Mouse (Mus musculus): Measurements from ENCODE around the gene Tex2.
"Not testable (repeated sequence)": the region's sequence is repeated elsewhere in the genome, so short reads cannot be mapped to it uniquely, and the experiment has no call there.

The Tex2 gene

DNA sequence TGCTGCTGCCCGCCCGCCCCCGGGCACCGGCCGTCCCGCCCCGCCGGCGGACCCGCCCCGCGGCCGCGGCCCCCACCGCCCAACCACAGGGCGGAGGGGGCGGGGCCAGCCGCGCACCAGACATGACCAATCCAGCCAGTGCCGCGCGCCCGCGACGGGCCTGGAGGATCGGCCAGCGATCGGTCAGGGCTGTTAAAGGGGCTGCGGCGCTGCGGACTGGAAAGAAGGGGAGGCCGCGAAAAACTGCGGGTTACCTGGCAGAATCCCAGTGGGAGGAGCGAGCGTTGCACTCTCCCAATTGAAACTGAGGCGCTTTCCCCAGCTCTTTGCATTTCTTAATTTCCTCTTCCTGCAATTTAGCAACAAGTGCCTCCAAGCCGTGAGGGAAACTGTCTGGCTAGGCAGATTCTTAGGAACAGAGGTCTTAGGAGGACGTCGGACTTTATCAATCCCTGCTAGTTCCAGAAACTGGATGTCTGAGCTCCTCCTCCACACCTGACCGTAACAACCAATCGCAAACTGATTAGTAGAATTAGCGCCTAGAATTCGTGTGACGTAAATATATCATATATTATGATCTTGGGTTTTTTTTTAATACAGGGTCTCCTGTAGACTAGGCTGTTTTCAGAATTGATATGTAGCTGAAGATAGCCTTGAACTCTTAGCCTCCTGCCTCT is at the start of gene Tex2:
Gene Tex2 (minus strand): TSS at position 463 of the 677 bp plus-strand sequence.
- peak; percentile 98 to 99 for DNase-seq

DNA sequence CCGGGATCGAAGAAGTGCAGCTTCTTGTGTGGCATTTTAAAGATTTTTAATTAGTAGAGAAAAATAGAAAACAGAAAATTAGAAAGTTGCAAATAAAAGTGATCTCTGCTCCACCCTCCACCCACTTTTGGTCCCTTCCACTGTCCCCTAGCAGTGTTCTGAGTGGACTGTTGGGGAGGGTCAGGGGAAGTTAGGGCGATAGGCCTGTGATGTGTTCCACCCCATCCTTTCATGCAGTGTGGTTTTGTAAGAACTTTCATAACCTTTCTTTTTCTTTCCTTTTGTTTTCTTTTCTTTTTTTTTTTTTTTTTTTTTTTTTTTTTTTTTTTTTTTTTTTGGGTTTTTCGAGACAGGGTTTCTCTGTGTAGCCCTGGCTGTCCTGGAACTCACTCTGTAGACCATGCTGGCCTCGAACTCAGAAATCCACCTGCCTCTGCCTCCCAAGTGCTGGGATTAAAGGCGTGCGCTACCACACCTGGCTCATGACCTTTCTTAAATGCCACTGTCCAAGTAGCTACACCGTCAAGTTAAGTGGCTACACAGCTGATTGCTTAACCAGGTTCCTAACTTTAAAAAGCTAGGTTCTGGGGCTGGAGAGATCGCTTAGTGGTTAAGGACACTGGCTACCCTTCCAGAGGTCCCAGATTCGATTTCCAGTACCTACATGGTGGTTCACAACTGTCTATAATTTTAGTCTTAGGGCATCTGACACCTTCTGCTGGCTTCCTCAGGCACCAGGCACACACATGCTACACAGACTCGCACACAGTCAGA is 49.6 kb upstream of the Tex2 start:
- no peak for DNase-seq

DNA sequence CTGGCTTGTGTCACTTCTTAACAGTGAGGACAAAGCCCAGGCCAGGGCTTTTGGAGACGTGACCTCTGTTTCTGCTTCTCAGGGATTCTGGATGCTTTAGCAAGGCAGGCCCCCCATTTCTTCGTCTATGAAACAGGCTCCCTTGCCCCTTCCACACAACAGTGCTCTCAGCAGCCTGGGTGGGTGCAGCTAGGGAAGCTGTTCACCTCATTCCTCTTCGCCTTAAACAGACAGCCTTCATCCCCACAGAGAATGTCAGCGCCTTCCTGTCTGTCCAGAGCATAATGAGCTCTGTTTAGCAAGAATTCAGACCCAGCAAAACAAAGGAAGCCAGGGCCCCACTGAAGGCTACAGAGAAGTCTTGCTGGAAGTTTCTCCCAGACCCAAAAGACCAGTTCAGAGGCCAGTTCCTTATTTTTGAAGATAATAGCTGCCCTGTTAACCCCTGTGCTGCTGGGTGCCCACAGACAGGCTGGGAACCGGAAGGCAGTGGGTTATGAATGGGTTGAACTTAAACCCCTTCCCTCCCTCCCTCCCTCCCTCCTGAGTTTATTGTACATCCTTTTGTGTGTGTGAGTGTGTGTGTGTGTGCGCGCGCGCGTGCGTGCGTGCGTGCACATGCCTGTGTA is 47.3 kb upstream of the Tex2 start:
- no peak for DNase-seq

DNA sequence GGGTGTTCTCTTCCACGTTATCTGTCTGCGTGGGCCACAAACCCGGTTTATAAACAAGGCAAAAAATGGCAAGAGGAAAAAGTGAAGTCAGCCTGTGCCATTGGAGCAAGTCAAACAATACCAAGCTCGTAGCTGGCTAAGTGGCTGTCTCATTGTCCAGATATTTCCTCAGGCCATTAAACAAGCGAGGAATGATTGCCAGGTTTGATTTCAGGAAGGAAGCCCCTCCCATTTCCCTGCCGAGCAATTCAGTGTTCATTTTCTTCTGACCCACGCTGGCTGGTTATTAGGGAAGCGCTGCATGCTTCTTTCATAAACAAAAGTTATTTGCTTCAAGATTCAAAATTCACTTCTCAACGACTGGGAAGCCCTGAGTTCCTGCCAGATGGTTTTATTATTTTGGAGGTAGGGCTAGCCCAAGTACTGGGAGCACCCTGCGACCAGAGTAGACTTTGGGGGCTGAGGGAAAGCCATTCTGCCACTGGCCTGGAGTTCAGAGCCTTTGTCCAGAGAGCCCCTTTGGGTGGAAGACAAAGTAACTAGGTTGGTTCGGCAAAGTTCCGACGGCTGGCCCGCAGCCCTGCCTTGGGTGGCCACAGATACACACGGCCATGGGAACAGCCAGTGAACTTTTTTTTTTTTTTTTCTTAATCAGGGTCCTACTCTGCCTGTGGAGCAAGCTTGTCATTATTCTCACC is 46.5 kb upstream of the Tex2 start:
- peak in 1 of 2 experiments; percentile 45 for DNase-seq

DNA sequence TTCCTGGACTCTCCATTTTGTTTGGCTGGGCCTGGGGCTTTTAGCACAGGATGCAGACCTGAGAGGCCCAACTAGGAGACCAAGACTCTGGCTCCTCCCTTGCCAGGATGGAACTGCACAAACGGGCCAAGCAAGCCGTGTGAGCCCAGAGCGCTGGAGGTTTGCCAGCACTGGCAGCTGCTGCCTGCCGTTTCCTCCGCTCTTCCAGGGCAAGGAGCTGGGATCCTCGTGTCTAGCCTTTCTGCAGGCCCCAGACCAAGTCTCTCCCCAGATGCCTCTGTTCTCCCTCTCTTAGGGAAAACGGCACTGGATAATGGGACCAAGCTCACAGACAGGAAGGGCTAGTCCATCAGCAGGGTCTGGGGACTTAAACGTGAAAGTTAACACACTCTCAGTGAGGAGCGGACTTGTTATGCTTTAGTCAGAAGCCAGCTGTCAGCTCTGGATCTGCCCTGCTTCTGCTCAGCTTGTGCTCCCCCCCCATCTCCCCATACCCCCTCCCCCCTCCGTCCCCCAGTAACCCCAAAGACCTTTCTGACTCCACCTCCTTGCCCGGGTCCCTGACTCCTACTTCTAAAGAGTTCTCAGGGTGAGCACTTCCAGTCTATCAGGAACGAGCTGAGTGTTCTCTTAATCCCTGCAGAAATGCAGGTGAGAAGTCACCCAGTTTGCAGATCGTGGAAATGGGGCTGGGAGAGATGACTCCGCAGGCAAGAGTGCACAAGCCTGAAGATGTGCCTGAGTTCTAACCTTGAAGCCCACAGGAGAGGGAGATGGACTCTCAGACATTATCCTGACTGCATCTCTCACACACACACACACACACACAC is 45.0 kb upstream of the Tex2 start:
- peak; percentile 94 to 95 for DNase-seq

DNA sequence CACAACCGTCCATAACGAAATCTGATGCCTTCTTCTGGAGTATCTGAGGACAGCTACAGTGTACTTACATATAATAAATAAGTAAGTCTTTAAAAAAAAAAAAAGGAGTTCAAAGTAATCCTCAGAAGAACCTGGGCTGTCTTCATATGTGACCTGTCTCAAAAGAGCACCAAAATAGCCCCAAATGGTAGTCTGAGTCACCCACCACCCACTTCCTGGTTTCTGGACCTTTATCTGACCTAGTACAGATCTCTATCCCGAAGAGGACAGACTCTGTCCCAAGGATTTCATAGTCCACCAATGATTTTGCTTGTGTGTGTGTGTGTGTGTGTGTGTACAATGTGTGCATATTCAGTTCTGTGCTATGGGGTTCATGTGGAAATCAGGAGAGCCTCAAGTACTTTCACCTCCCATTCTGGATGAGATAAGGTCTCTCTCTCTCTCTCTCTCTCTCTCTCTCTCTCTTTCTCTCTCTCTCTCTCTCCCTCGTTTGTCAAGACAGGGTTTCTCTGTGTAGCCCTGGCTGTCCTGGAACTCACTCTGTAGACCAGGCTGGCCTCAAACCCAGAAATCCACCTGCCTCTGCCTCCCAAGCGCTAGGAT is 43.8 kb upstream of the Tex2 start:
- not testable (repeated sequence) for DNase-seq

DNA sequence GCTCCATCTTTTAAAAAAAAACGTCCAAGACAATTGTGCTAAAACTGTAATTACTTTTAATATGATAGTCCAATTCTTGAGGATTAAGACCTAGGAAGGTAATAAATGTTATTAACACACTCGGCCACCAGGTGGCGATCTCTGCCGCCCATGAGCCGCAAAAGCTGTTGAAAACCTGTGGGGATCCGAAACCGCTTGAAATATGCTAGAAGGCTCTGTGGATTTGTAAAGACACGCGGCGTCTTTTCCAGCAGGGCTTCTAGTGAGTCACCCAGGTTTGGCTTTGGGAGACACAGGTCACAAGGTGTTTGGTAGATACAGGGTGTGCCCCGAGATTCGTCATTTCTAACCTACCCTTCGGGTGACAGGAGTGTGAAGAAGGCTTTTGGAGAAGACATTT is 35.1 kb upstream of the Tex2 start:
- DNase-seq: peak; percentile 87 to 89

DNA sequence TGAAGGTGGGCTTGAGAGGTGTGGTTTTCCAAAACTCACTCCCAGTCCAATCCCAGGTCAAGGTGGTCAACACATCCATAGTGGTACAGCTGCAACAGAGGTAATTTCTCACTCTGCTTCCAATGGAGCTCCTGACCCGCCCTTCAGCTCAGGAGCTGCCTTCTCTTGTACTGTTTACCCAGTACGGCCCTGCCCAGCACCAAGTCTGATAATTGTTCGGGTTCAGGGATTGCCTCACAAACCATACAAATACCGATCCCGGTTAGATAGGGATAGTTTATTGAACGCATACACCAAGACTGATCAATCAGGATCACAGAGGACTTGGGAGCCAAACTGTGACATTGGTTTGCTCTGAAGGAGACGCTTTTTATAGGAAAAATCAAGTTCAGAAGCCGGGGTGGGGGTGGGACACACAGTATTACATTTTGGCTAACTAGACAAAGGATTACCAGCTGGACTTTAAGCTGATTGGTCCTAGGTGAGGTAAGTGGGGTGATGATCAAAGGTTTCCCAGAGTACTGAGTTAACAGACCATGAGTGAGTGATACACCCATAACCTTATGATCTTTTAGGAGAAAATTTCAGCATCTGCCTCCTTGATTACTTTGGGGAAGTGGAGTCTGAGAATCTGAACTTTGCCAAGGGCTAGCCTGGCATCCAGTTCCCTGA is 29.9 kb upstream of the Tex2 start:
- no peak for DNase-seq

DNA sequence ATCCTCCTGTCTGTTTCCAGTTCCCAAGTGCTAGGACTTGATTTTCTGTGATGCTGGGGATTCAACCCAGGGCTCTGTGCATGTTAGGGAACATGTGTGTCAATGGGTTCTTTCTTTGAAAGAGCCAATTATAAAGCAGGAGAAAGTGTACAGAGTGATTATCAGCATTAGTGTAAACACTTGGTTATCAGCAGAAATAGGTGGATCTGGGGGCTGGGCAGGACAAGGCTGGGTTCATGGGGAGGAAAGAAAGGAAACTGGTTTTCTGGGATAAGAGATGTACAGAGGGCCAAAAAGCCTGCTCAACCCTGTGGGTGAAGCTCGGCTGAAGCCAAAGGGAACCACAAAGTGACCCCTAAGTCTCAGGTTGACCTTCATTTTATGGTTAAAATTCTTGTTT is 28.4 kb upstream of the Tex2 start:
- DNase-seq: no peak

DNA sequence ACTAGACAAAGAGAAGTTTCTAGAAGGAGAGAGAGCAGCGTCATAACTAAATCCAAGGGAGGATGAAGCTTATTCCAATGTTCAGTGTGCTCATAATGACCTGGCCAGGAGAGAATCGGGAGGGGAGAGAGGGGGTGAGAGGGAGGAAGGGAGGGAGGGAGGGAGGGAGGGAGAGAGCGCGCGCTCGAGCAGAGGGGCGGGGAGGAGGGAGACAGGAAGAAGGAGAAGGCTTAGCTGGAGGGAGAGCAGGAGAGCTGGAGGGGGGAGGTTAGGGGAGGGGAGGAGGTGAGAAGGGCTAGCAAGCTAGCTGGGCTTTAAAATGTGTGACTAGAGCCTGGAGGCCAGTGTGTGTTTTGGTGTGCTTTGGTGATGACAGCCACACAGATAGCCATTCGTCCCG is 26.8 kb upstream of the Tex2 start:
- no peak for DNase-seq

DNA sequence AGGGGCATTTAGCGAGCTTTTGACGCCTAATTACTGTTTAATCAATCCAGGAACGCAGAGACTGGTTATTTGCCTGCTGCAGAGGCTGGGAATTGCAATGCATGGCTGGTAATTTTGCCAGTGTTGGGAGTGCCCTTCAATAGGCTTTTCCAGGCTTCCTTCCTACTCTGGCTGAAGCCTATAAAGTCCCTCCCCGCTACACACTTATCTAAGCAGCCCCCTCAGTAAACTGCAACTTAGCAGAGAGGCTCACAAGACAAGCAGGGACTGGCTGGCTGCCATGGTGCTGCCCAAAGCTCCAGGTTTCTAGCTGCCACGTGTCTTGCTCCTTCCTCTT is 26.1 kb upstream of the Tex2 start:
- DNase-seq: peak in 1 of 2 experiments; percentile 12

DNA sequence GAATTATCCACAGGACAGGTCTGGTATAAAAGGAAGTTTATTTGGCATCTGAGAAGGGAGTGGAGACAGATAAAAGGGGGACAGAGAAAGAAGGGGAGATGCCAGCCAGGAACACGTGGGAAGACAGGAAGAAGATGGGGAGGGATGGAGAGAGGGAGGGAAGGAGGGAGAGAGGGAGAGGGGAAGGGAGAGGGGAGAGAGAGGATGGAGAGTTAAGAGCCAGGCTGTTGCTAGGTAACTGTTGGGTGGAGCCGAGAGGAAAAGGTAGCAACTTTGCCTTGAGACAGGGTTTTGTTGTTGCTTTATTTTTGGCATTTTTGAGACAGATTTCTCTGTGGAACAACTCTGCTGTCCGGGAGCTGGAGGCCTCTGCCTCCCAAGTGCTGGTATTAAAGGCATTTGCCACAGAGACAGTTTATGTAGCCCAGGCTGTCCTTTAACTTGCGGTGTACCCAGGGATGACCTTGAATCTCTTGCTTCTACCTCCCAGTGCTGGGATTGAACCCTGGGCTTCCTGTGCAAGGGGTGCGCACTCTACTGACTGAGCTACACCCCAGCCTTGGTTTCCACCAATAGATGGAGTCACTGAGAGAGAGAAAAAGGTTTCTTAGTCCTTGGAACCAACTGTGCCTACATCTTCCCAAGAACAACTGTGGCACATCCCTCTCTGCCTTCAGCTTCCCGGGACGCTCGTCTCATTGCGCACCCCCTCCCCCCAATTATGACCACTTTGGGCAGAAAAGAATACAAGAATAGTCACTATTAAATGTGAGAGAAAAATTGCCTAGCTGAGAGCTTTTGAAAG is 25.5 kb upstream of the Tex2 start:
- no peak for DNase-seq

DNA sequence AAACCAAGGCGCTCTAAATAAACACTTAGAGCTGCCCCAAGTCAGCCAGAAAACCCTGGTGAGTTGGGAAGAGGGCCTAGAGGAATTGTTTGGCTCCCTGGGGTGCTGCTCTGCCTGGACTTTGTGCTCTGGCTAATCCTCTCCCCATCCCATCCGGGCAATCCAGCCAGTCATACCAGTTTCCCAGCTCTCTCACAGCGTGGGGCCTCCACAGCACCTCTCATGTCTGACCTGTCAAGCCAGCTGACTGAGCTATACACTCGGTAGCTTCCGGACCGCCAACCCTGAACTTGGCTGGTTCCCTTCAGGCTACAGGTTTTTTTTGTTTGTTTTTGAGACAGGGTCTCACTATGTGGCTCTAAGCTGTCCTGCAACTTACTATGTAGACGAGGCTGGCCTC is 24.5 kb upstream of the Tex2 start:
- no peak for DNase-seq

DNA sequence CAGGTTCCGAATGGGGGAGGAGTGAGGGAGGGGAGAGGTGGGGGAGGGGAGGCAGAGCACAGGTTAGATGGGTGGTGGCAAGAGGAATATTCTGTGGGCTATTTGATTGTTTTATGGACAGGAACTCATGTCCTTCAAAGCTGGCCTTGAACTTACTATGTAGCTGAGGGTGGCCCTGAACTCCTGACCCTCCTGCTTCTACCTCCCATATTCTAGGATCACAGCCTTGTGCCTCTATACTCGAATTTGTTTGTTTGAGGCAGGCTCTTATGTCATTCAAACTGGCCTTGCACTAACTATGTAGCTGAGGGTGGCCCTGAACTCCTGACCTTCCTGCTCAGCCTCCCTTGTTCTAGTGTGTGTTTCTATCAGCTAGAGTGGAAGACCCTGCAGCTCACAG is 22.7 kb upstream of the Tex2 start:
- no peak for DNase-seq

DNA sequence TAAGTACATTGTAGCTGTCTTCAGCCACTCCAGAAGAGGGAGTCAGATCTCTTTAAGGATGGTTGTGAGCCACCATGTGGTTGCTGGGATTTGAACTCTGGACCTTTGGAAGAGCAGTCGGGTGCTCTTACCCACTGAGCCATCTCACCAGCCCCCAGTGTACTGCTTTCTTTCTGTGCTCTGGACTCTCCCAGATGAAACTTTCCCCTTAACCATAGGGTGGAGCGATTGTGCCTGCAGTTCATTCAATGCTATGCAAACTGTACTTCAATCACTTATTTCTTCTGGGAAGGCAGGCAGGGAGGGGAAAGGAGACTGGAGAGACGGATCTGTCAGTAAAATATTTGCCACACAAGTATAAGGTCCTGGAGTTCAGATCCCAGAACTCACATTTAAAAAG is 21.0 kb upstream of the Tex2 start:
- DNase-seq: not testable (repeated sequence)

DNA sequence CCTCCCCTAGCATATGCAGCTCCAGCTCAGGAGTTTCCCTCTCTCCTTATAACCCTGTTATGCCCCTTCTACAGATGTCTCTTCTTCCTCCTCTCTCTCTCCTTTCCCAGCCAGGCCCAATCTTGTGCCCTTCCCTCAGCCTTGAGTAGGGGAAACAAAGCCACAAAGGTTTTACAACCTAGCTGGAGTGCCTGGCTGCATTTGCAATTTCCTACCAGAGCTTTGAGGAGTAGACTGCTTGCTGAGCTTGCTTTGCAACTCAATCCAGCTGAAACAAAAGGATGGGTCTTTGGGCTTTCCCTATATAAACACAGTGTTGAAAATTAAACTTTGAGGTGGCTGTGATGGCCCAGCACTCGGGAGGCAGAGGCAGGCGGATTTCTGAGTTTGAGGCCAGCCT is 20.2 kb upstream of the Tex2 start:
- DNase-seq: no peak

DNA sequence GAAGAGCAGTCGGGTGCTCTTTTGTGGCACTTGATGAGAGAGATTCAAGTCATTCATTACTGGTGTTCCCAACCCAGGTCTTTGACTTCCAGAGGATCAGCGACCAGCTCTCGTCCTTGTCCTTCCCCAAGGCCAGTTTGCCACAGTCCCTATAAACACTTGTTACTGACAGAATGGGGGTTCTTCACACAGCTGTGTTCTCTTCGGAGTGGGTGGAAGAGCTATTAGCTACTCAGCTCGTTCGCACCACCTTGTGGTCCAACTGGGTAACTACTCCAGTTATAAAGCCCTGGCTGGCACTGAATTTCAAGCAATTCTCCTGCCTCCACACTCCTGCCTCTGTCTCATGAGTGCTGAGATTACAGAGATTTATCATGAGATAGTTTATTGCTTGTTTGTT is 14.5 kb upstream of the Tex2 start:
- DNase-seq: peak; percentile 82 to 88

DNA sequence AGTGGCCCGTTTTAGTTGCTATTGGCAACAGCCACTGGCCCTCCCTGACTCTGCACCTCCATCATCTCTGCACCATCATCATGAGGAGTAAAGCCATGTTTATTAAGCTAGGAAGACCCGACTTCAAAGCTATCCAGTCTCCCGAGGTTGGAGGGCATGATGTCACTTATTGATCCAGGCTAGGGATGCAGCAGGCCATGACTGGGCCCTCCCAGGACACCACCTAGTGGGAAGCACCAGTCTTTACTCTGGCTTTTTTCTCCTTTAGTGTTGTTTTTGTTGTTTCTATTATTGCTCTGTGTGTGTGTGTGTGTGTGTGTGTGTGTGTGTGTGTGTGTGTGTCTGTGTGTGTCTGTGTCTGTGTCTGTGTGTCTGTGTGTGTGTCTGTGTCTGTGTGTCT is 12.4 kb upstream of the Tex2 start:
- no peak for DNase-seq

DNA sequence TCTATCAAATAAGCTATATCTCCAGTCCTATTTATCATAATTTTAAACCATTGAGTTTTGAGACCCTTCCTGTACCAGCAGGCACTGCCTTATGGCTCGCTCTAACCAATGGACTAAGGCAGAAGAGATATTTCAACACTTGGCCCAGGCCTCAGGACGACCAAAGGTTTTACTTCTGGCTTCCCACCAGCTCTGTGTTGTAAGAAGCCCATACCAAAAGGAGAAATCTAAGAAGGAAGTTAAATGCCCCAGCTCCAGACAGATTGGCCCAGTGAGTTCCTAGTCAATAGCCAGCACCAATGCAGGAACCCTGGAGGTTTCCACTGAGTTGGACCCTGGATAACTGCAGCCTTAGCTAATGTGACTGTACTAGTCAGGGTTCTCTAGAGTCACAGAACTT is 10.4 kb upstream of the Tex2 start:
- DNase-seq: no peak

DNA sequence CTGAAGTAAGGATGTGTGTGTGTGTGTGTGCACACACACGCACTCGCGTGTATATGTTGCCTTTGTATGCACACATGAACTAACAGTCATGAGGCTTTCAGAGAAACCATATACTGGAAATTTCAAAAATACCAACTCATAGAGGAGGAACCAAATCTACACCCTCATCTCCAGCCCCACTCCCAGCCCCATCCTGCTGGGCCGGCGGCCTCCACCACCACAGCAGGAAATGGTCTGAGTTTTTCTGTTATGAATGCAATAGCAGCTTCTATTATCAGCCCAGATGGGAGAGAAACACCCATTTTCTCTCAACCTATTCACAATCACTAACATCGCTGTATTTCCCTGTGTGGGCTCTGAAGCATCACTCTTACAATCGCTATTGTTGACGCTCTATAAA is 8.8 kb upstream of the Tex2 start:
- no peak for DNase-seq

DNA sequence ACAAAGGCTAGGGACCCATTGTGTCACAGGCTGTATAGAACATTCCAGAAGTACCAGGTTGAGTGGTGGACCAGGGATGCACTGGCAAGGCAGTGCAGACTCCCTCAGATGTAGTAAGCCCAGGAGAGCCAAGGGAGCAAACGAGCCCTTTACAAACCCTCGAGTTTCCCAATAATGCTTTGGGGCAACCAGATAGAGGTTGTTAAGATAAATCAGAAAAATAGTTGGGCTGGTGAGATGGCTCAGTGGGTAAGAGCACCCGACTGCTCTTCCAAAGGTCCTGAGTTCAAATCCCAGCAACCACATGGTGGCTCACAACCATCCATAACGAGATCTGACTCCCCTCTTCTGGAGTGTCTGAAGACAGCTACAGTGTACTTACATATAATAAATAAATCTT is 5.5 kb upstream of the Tex2 start:
- not testable (repeated sequence) for DNase-seq
